Mouse (Mus musculus) limb, embryonic 13.5 days (tissue): ENCODE data around the gene Emc8. TPM values are rescaled to one million over a fixed set of nuclear protein-coding genes. Genes with fewer than 3 reads are reported as not detected.

Experiments
- ATAC-seq: fragments of 200-750 bp; cut with Nextera tagmentation; 2 replicates; pipeline ENCODE4 v1.8.0; 2017; ENCODE audit warnings: low read depth, moderate number of reproducible peaks, moderate TSS enrichment; ENCODE audit not compliant: low FRiP score
- H3K27ac ChIP-seq: fragments of 300-500 bp; sonication (generic); 2 replicates; pipeline ENCODE4 v1.5.1; 2015; ENCODE audit warnings: inconsistent platforms, mild to moderate bottlenecking, moderate library complexity
- H3K27me3 ChIP-seq: fragments of 300-500 bp; sonication (generic); 2 replicates; pipeline ENCODE4 v1.6.1; 2015; ENCODE audit warnings: mild to moderate bottlenecking, inconsistent platforms
- H3K36me3 ChIP-seq: fragments of 300-500 bp; sonication (generic); 2 replicates; pipeline ENCODE4 v1.6.1; 2015; ENCODE audit warnings: inconsistent platforms, mild to moderate bottlenecking, moderate library complexity
- H3K4me1 ChIP-seq: fragments of 300-500 bp; sonication (generic); 2 replicates; pipeline ENCODE4 v1.6.1; 2015; ENCODE audit warnings: inconsistent platforms
- H3K4me2 ChIP-seq: fragments of 300-500 bp; sonication (generic); replicated peaks from 2 replicates; pipeline ENCODE4 v1.6.1; 2015; ENCODE audit warnings: inconsistent platforms, mild to moderate bottlenecking, moderate library complexity
- H3K4me3 ChIP-seq: fragments of 300-500 bp; sonication (generic); 2 replicates; pipeline ENCODE4 v1.5.1; 2015; ENCODE audit warnings: moderate library complexity, mild to moderate bottlenecking, inconsistent platforms
- H3K9ac ChIP-seq: fragments of 300-500 bp; sonication (generic); 2 replicates; pipeline ENCODE4 v1.6.1; 2015; ENCODE audit warnings: mild to moderate bottlenecking, inconsistent platforms
- H3K9me3 ChIP-seq: fragments of 300-500 bp; sonication (generic); 2 replicates; pipeline ENCODE4 v1.6.1; 2016; ENCODE audit warnings: inconsistent platforms
- WGBS: fragments of 180-500 bp; shearing (Covaris S2); methylation state at CpG from one replicate; pipeline ENCODE4 v1.1.7; 2015; 5-methylcytosine and 5-hydroxymethylcytosine counted together
- polyA plus RNA-seq: library from polyadenylated mRNA; unstranded; fragments of >200 nt; fragmentation: Nextera tagmentation; extraction: Ambion mirVana; gene quantifications from 2 replicates; pipeline ENCODE4 v1.2.1, GENCODE M21; 2015

Emc8 gene
- polyA plus RNA-seq, 1 experiment from 2014 or later, result 248 TPM

GRCm38 (mm10) chr8:120614491-120614890 lies 53.9 kb downstream of the Emc8 start:
- no peak for ATAC-seq
- 82% methylated on average over 3 of the region's 3 CpGs for WGBS
- H3K4me3 ChIP-seq, result no peak overlapping the region
- no peaks in the 10 kb centered on the region for H3K36me3 ChIP-seq
- H3K27me3 ChIP-seq, result no peaks in the 10 kb centered on the region
- no peak overlapping the region for H3K4me2 ChIP-seq
- no peak overlapping the region for H3K27ac ChIP-seq
- H3K4me1 ChIP-seq, result no peaks in the 10 kb centered on the region; the same call in none of the 2 replicates
- H3K9ac ChIP-seq, result no peak overlapping the region
- no peaks in the 10 kb centered on the region for H3K9me3 ChIP-seq

GRCm38 (mm10) chr8:120610824-120611223 lies 57.5 kb downstream of the Emc8 start:
- no peak overlapping the region for H3K27ac ChIP-seq
- H3K4me3 ChIP-seq, result no peak overlapping the region
- H3K9ac ChIP-seq, result no peak overlapping the region; the same call in 1 of the 2 replicates
- no peak for ATAC-seq
- H3K4me1 ChIP-seq, result peaks cover 2% of the 10 kb centered on the region; the same call in 1 of the 2 replicates
- H3K27me3 ChIP-seq, result no peaks in the 10 kb centered on the region
- H3K4me2 ChIP-seq, result no peak overlapping the region
- no peaks in the 10 kb centered on the region for H3K9me3 ChIP-seq
- no peaks in the 10 kb centered on the region for H3K36me3 ChIP-seq
- WGBS, result 82% methylated on average over 6 of the region's 6 CpGs

GRCm38 (mm10) chr8:120607885-120608284 lies 60.5 kb downstream of the Emc8 start:
- no peak overlapping the region for H3K4me2 ChIP-seq
- H3K9me3 ChIP-seq, result no peaks in the 10 kb centered on the region
- no peak overlapping the region for H3K27ac ChIP-seq
- H3K4me1 ChIP-seq, result peaks cover 3% of the 10 kb centered on the region
- no peaks in the 10 kb centered on the region for H3K27me3 ChIP-seq
- no peaks in the 10 kb centered on the region for H3K36me3 ChIP-seq
- no peak for ATAC-seq
- no peak overlapping the region for H3K9ac ChIP-seq
- H3K4me3 ChIP-seq, result no peak overlapping the region
- WGBS, result 15% methylated on average over 7 of the region's 7 CpGs

GRCm38 (mm10) chr8:120607460-120607859 lies 60.9 kb downstream of the Emc8 start:
- H3K4me1 ChIP-seq, result peaks cover 8% of the 10 kb centered on the region
- no peak overlapping the region for H3K4me3 ChIP-seq
- no peaks in the 10 kb centered on the region for H3K9me3 ChIP-seq
- WGBS, result 85% methylated on average over 9 of the region's 9 CpGs
- no peak overlapping the region for H3K9ac ChIP-seq
- no peaks in the 10 kb centered on the region for H3K27me3 ChIP-seq
- no peak overlapping the region for H3K4me2 ChIP-seq
- no peak for ATAC-seq
- H3K36me3 ChIP-seq, result no peaks in the 10 kb centered on the region
- no peak overlapping the region for H3K27ac ChIP-seq

Other genes with a start within 250 kb of the Emc8 start
- 104 and 108 TPM in 2 replicates for gene Gins2, start 79.3 kb downstream of the Emc8 start, polyA plus RNA-seq
- 7.4 and 8.0 TPM in 2 replicates for gene 1190005I06Rik, start 20.9 kb downstream of the Emc8 start, polyA plus RNA-seq
- gene Gm27021, start 494 bp downstream of the Emc8 start, polyA plus RNA-seq, result 5.5 and 7.8 TPM in 2 replicates
- gene Cox4i1, start 351 bp downstream of the Emc8 start, polyA plus RNA-seq, result 928 and 970 TPM in 2 replicates
- gene Irf8, start 67.8 kb upstream of the Emc8 start, polyA plus RNA-seq, result 4.8 and 5.4 TPM in 2 replicates